Mouse (Mus musculus) activated CD4-positive, CD25-positive, alpha-beta regulatory T cell, adult 9 weeks (primary cell): Measurements from ENCODE around the gene Vsig4. TPM values are rescaled to one million over a fixed set of nuclear protein-coding genes. Genes with fewer than 3 reads are reported as not detected.

Source experiments
- polyA plus RNA-seq: library from polyadenylated mRNA; unstranded; fragments of 100-300 nt; shearing (Covaris generic); gene quantifications from one replicate; pipeline ENCODE4 v1.2.1, GENCODE M21; 2017

Vsig4 gene
- not detected for polyA plus RNA-seq

GRCm38 (mm10) chrX:96293338-96293737 lies at the start of gene Vsig4:
Gene Vsig4, minus strand, starts transcription at chrX:96293438.

Other genes starting within 250 kb of the Vsig4 start
- 1,141 TPM for gene Msn, start 197.4 kb downstream of the Vsig4 start, polyA plus RNA-seq
- gene Heph, start 161.9 kb upstream of the Vsig4 start, polyA plus RNA-seq = not detected
- not detected for gene Hsf3, start 162.9 kb upstream of the Vsig4 start, polyA plus RNA-seq